Mouse (Mus musculus) left cerebral cortex, postnatal 14 days (tissue): Measurements from ENCODE around the gene Cers5. TPM values are rescaled to one million over a fixed set of nuclear protein-coding genes. Genes with fewer than 3 reads are reported as not detected.
A peak's percentile ranks its signal among the peaks of the same experiment; 100 is the strongest.

Experiments
- DNase-seq, 2 experiments: peaks; one replicate each; pipeline ENCODE4 v3.0.0; 2021 to 2022; ENCODE audit warnings: low spot score in 2 of 2, mixed read lengths in 1 of 2
- intact Hi-C: fragments of 180-260 bp; cut with DNase I; formaldehyde crosslinking; loops from one replicate; pipeline ENCODE4 v1.15.1; 2025
- total RNA-seq, 2 experiments: library from RNA; stranded (reverse); gene quantifications; 2 replicates each; pipeline ENCODE4 v1.2.3; 2021

Cers5 gene
- total RNA-seq, 2 experiments from 2014 or later, result 38.9 to 39.6 TPM

DNA sequence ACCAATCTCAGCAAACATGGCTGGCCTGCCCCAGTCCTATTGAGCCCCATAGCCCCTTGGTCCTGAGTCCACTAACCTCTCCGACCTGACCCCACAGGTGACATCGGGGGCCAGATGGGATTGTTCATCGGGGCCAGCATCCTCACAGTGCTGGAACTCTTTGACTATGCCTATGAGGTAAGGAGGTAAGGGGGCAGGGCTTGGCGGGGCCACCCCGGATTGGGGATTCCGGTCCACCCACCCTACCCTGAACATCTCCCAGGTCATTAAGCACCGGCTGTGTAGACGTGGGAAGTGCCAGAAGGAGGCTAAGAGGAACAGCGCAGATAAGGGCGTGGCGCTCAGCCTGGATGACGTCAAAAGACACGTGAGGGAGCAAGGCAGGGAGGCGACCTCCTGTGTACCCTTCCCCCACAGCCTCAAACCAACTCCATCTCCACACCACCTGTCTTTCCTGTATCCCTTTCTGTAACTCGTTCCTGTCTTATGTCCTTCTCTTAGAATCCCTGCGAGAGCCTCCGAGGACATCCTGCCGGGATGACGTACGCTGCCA is 74.1 kb downstream of the Cers5 start:
- peak in 1 of 2 experiments; percentile 50 for DNase-seq
- intact Hi-C loops, result no loop called here

DNA sequence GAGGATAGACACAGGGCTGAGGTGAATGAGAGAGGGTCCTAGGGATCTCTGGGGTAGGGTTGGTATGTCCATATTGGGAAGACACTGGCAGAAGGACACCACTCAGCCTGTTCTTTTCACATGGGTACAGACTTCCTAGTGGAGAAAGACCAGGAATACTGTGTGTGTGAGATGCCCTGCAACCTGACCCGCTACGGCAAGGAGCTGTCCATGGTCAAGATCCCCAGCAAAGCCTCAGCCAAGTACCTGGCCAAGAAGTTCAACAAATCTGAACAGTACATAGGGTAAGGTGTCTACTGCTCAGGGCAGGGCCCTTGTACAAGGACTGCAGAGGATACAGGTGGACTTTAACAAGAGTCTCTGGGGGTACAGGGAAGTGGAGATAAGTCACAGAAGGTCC is 75.4 kb downstream of the Cers5 start:
- no peak for DNase-seq
- intact Hi-C loops, result no loop called here

DNA sequence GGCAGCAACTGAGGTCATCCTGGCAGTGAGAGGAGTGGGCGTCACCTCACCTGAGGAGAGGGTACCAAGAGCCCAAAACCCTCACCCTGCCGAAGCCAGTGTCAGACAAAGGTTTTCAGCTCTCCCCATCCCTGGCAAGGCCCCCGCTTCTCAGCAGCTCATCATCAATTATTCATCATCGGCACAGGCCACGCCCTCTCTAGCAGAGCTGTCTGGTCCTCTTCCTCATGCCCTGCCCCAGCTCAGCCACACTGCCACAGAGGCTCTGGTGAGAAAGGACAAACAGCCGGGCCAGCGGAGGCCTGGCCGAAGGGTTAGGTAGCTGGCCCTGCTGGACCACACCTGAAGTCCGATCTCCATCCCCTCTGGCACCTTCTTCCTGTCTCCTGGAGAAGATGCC is 80.7 kb downstream of the Cers5 start:
- intact Hi-C loops, result no loop called here
- DNase-seq, result no peak

DNA sequence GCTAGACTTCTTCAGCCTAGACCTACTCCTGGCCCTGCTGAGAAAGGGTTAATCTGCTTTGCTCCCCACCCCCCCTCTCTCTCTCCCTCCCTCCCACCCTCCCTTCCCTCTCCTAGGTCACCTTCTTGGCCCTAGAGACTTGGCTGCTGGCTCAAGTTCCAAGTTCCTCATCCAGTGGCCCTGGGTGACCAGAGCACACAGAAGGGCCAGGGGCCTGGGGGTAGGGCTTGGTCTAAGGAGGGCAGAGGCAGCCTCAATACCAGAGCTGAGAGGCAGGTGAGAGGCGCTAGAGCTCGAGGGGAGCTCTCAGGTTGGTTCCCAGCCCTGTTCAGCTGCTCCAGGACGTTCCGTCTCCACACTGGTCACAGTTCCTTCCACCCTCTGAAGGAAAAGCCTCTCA is 81.8 kb downstream of the Cers5 start:
- intact Hi-C loops, result no loop called here
- DNase-seq, result no peak

DNA sequence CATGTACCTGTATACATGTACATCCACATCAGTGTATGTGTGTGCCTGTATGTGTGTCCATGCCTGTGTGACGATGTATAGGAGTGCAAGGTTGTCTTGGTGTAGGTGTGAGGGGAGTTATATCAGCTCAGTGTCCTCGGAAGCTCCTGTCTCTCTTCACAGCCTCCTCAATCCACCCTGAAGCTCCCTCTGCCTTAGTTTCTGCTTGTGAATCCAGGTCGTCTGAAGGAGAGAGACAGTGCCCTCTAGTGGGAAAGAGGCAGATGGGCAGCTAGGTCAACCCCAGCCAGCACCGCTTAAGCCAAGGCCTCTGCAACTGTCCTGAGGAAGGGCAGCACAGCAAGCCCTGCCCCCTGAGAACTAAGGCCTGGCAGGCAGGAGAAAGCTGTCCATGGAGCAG is 84.0 kb downstream of the Cers5 start:
- peak; percentile 63 to 75 for DNase-seq
- intact Hi-C loops, result loop anchor here (5.0 kb wide), 2 partner anchors 91 to 191 kb away; no protein-coding TSS in a partner anchor

Other genes starting within 250 kb of the Cers5 start
- 100 to 1,000 TPM; 220 to 261 TPM for gene Faim2, start 244.7 kb downstream of the Cers5 start, total RNA-seq
- under 1 TPM in 1 of 2 experiments, not detected in 1; 0.33 TPM for gene Aqp2, start 193.8 kb downstream of the Cers5 start, total RNA-seq
- 1 to 10 TPM in 1 of 2 experiments, under 1 TPM in 1; 0.93 to 1.4 TPM for gene Aqp5, start 182.1 kb downstream of the Cers5 start, total RNA-seq
- gene Aqp6, start 171.5 kb downstream of the Cers5 start, total RNA-seq, result under 1 TPM; 0.44 to 0.48 TPM
- gene Racgap1, start 121.2 kb downstream of the Cers5 start, total RNA-seq, result 1 to 10 TPM; 9.2 to 10.0 TPM
- gene Asic1, start 102.5 kb downstream of the Cers5 start, total RNA-seq, result 10 to 100 TPM; 83.1 to 91.8 TPM
- 100 to 1,000 TPM; 142 to 143 TPM for gene Smarcd1, start 70.8 kb downstream of the Cers5 start, total RNA-seq
- gene Gm17349, start 67.4 kb downstream of the Cers5 start, total RNA-seq, result 1 to 10 TPM; 5.6 to 8.1 TPM
- 10 to 100 TPM; 34.1 to 35.5 TPM for gene Gpd1, start 55.4 kb downstream of the Cers5 start, total RNA-seq
- gene Cox14, start 47.3 kb downstream of the Cers5 start, total RNA-seq, result 100 to 1,000 TPM; 129 to 131 TPM
- gene Lima1, start 102.6 kb upstream of the Cers5 start, total RNA-seq, result 10 to 100 TPM; 10.2 to 13.4 TPM
- not detected for gene Fam186a, start 194.2 kb upstream of the Cers5 start, total RNA-seq
- gene Larp4, start 197.2 kb upstream of the Cers5 start, total RNA-seq, result 10 to 100 TPM; 47.2 to 51.7 TPM